Mouse (Mus musculus): ENCODE measurements at regions not wholly inside any gene's neighbourhood (a gene's known extent, or its start where the extent isn't known, plus 50 kb on each side); places are given as distances from the start of the nearest gene placed in this dataset.

DNA sequence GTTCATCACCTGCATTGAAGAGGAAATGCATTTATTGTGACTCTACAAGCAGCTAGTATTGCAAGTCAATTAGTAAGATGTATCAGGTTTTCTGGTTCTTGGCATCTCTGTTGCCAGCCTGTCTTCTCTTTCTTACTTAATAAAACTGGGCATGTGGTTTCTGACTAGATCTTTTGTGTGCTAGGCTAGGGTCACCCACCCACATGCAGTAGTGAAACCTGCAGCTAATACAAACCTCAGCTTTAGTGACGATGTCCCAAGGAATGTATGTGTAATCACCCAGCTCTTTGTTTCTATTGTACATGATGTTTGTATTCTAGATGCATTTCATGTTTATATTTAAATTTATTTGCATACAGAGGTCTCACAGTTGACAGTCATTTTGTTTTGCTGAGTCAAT is 1526.7 kb downstream of the 4930444P10Rik start:
- DNase-seq = no peak
- intact Hi-C loops (cut with DNase I) = no loop called here
